Mouse (Mus musculus): ENCODE data around the gene Drap1.

- TF ChIP-seq CTCF (IDR thresholded peaks at IDR 0.05; ENCODE audit: low read depth) (no peak), EP300 (optimal IDR thresholded peaks at IDR 0.05) (no peak)
Observed at GRCm38 (mm10) chr19:5414534-5414957, 10.2 kb downstream of the Drap1 start.

Data from stomach, postnatal 0 days (tissue).